Mouse (Mus musculus) brain, embryonic 14.5 days (tissue): ENCODE measurements around the gene Gnai1.

Source experiments
- CTCF ChIP-seq: fragments of 200-500 bp; IDR thresholded peaks from 2 replicates; pipeline ENCODE4 v1.5.1; 2012; ENCODE audit warnings: inconsistent platforms, mild to moderate bottlenecking, moderate library complexity, borderline replicate concordance; ENCODE audit not compliant: insufficient read depth, insufficient read length; ENCODE audit errors: extremely low read depth
- POLR2A ChIP-seq: fragments of 200-500 bp; IDR thresholded peaks from 2 replicates; pipeline ENCODE4 v1.6.1; 2012; ENCODE audit warnings: mild to moderate bottlenecking, inconsistent platforms, borderline replicate concordance; ENCODE audit not compliant: poor library complexity, insufficient read depth, insufficient read length, severe bottlenecking; ENCODE audit errors: extremely low read depth

DNA sequence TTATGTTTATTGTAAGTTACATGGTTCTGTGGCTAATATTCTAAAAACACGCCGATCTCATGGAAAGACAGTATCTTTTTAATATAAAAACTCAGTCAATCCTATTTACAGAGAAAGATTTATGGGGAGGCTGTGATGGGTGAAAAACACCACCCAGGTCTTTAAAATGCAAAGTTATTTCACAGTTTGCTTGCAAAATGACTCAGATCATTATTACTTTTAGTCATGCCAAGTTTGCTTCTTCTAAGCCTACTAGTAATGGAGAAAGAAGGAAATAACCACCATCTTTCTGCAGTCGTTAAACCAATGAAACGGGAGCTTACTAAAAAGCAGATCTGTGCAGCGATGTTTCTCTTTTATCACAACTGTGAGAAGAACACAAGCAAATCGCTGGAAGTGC, 1.4 kb downstream of the Gnai1 start:
- no peak for TF ChIP-seq CTCF
- TF ChIP-seq POLR2A = no peak
